Mouse (Mus musculus) gastrocnemius, postnatal 4 days (tissue): ENCODE measurements around the gene Rtn4rl1. TPM values are rescaled to one million over a fixed set of nuclear protein-coding genes. Genes with fewer than 3 reads are reported as not detected.

Experiments
- DNase-seq, 2 experiments: peaks; one replicate each; pipeline ENCODE4 v3.0.0; 2021 to 2022; ENCODE audit warnings: low spot score in 2 of 2, mixed read lengths in 2 of 2
- total RNA-seq, 2 experiments: library from RNA; stranded (reverse); gene quantifications; 2 replicates each; pipeline ENCODE4 v1.2.3; 2021

Rtn4rl1 gene
- total RNA-seq, 2 experiments from 2014 or later, result 4.2 to 5.0 TPM

DNA sequence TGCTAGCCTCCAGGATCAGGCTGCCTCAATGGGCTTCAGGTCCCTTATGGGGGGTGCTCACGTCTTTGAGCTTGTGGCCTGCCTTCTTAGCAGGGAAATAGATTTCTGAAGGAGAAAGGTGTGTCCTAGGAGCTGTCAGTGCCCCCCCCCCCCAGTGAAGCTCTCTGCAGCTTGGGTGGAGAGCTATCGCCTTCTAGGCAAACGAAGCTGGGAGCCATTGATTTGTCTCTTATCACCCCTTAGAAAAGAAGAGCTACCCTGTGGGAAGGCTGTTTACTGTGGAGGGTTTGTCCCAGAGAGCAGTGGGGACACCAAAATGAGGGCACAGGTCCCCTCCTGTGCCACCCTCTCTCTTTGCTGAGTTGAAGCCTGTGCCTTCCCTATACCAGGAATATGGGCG lies 16.5 kb downstream of the Rtn4rl1 start:
- no peak for DNase-seq

DNA sequence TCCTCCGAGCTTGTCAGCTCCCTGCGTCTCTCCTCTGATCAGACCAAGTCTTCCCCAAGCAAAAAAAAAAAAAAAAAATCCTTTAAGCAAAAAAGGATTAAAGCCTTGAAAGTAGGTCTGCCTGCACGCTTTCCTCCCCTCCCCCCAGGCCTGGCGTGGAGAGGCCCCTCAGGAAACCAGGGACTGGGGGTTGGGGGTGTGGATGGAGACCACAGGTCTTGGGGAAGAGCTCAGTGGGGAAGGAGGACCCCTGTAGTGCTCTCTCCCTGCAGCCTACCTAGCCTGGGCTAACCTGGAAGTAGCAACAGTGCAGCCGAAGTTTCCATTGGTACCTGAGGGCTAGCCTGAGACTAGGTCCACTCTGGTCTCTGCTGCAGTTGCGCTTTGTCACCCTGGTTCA lies 17.2 kb downstream of the Rtn4rl1 start:
- no peak for DNase-seq

DNA sequence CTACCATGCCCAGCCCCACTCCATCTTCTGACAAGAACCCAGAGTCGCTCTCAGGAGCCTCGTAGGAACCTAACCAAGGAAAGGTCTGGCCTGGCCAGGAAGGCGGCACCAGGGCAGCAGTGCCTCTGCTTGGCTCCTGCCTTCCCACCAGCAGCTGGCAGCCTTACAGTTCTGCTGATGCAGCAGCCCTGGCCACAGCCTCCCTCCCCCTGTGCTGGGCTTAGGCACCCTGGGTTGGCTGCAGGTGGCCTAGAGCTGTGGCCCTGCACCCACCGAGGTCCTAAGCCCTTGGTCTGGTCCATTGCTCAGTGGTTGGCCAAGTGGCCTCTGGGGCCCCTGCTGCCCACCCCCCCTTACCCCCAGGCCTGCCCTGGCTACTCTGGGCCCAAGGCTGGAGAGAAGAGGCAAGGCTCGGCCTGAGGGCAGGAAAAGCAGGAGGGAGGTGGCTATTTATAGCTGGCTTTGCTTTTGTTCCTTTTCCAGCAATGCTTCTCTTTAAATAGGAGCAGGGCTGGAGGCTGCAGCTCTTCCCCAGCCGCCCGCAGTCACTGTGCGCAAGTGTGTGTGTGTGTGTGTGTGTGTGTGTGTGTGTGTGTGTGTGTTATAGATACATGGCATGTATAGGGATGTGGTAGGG lies 18.6 kb downstream of the Rtn4rl1 start:
- no peak for DNase-seq

DNA sequence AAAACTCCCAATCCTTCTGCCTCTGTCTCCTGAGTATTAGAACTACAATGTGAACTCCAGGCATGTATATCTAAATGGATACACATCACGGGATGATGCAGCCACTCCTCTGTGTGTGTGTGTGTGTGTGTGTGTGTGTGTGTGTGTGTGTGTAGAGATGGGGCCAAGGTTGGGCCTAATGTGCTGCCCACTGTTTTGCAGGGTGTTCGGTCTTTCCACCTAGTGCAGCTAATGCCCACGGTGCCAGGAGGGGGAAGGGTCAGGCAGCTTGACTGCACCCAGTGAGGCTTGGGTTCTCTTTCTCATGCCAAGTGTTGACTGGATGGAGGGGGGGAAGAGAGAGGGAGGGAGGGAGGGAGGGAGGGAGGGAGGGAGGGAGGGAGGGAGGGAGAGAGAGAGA lies 19.3 kb downstream of the Rtn4rl1 start:
- DNase-seq, result no peak

DNA sequence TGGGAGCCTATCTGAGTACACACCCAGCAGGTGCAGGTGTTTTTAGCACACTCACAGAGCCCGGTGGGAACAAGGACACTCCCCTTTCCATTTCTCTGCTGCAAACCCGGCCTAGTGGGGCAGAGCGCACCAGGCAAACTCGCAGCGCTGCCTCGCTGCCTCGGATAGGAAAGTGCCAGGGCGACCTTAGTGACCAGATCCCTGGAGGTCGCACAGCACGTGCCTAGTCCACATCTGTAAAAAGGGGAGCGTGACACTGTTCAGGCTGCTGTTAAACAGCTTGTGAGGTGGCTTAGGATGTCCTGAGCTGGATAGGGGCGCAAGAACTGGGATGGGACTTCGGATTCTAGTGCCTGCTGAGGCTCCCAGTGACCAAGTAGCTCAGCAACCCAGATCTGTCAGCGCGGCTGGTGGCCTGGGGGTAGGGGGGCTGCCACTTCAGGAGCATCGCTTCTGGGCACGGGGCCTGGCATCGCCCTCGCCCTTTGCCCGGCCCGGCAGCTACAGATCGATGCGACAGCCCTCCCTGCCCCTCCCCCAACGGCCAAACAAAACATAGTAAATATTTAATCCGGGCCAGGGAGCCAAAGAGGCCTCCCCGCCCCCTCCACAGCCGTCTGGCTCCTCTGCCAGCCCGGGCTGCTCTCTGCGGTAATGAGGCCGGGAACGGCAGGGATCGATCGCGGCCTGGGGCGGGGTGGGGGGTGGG lies 19.9 kb downstream of the Rtn4rl1 start:
- DNase-seq, result peak in 1 of 2 experiments; percentile 44

DNA sequence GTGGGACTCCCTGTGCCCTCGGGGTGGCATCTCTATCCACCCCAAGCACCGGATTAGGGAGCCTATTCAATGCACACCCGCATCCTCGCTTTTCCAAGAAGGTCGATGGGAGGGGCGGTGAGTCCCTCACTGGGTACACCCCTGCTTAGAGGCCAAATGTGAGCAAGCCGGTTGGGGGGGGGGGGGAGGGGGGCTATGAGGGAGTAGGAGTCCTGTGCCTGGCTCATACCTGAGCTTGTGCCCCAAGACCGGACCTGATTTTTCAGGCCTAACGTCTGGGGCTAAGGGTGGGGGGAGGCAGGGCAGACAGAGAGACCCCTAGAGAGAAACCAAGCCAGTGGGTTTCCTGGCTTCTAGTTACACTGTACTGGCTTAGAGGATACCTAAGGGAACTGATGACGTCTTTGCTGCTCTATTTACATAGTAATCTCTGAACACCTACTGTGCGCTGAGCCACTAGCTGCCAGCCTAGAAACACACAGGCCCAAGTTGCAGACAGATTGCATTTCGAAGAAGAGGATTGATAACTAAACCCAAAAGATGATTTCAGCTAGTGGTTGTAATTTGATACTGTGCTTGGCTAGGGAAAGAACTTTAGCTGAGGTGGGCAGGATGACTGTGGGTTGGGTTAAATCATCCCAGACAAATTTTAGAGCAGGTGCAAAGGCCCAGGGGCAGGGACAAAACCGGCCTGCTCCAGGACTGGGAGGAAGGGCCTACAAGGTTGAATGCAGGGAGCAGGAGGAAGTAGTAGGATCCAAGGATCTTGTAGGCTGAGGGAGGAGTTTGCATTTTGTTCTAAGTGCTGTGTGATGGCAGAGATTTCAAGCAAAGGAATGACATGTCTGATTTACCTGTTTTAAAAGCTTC lies 20.7 kb downstream of the Rtn4rl1 start:
- DNase-seq, result no peak

DNA sequence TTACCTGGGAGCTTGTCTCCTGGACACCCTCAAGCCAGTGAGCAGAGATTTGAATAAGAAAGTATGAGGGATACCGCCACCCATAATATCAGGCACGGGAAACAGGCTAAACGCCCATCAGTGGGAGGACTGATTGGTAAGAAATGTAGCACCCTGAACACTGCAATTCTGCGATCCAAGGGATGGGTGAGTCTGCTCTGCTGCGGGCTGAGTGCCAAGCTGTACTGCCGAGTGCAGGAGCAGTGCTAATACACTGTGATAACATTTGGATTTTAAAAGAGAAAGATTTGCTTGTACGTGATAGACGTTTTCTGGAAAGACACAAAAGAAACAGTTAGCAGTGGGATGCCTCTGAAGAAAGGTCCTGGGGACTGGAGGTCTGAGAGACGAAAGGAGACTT lies 26.5 kb downstream of the Rtn4rl1 start:
- peak in 1 of 2 experiments; percentile 37 for DNase-seq

DNA sequence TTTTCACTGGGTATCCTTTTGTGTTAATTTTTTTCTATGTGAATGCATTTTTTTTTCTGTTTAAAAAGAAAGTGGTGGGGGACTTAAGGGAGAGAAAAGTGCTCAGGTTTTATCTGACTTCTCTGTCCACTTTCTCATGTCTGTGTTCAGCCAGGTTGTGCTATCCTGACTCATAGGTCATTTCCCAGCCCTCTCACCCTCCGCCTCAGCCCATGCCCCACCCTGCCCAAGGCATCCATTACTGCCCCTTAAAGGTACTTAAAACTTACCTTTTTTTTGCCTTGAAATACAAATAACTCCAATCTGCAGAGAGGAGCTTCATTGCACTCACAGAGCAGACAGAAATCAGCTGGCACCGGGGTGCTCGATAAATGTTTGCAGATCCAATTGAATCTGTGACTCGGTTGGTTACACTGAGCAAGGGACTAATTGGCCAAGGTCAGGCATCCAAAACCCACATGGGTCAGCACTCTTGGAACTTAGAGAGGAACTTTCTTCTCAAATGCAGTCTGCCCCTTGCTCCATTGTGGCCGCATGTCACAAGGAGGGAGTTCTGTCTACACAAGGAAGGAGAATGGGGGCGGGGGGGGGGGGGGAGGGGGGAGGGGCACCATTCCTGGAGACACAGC lies 27.0 kb downstream of the Rtn4rl1 start:
- DNase-seq, result no peak

DNA sequence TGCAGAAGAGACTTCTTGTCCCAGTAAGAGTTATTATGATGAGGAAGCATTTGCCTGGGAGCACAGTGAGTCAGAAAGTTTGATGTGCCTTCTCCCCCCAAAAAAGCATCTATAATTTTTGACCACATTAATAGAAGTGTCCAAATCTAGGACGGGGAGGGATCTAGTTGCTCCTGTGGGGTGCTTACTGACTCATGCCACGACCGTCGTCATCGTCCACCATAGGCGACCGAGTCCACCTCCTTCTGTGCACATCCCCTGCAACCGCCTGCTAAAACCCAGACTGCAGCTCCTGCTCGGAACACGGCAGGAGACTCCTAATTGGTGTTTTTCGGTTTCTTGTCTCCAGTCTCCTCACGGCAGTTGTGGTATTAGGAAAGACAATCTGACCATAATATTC lies 30.5 kb downstream of the Rtn4rl1 start:
- no peak for DNase-seq

DNA sequence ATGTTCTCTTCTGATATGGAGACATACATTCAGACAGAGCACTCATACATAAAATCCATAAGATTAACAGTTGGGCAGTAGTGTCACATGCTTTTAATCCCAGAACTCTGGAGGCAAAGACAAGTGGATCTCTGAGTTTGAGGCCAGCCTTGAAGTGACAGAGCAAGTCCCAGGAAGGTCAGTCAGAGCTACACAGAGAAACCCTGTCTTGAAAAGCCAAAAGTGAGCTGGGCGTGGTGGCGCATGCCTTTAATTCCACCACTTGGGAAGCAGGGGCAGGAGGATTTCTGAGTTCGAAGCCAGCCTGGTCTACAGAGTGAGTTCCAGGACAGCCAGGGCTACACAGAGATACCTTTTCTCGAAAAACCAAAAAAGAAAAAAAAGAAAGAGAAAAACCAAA lies 31.3 kb downstream of the Rtn4rl1 start:
- no peak for DNase-seq

DNA sequence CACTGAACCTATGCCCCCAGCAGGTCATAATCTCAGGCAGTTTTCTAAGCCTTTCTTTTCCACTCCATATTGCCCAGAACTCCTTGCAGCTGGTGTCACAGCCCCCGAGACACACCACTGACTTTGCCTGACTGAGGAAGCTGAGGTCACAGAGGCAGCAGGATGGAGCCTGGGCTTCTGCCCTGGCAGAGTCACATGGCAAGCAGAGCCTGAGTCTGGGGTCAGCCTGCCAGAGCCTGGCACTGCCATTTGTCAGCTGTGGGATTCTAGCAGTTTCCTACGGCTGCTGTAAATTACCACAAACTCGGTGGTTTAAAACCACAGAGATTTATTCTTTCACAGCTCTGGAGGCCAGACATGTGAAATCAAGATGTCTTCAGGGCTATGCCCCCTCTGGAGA lies 34.0 kb downstream of the Rtn4rl1 start:
- DNase-seq, result no peak

DNA sequence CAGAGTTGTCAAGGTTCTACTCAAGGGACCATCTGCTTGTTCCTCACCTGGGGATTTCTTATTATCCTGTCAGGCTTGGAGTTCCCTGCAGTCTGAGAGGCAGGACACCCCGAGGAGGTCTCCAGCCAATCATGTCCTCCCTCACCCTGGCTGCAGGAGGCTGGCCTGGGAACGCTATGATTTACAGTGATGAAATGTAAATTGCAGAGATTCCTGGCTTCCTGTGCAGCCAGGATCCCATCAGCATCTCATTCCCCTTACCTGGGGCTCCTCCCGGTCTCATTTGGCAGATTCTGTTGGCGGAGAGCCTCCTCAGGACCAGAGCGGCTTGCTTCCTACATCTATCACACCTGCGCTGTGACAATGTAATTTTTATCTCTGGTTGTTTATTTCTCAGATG lies 35.7 kb downstream of the Rtn4rl1 start:
- DNase-seq, result no peak

DNA sequence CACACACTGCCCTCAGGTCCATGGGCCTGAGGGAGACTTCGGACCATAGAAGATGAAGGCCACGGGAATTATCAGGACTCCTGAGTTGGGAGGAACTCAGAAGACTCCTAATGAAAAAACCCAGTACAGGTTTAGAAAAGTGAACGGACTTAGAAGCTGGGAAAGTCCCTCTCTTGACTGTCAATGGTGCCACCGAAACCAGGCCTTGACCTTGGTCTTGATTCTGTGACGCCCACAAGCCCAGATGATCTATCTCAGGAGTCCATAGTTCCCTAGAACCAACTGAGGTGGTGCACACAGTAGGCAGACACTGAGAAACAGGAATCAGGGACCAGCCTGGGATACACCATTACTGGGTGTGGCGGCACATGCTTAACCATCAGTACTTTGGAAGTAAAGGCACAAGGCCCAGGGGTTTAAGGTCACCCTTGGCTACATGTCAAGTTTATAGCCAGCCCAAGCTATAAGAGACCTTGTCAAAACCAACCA lies 36.7 kb downstream of the Rtn4rl1 start:
- no peak for DNase-seq

DNA sequence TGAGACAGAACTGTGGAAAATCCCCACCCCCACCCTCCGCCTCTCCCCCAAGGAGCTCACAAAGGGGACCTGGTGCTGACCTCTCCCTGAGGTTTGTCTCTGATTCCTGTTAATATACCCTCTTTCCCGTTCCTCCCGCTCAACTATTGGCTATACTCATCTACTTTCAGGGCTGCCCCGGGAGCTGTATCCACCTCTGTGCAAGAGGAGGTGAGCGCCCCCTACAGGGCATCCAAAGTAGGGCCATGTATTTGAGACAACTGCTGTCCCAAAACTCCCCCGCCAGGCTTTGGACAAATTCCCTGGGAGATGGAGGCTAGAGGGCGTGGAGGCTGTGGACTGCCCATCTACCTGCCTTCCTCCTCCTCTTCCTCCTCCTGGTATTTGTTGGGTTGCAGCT lies 38.2 kb downstream of the Rtn4rl1 start:
- DNase-seq, result peak; percentile 46 to 49

DNA sequence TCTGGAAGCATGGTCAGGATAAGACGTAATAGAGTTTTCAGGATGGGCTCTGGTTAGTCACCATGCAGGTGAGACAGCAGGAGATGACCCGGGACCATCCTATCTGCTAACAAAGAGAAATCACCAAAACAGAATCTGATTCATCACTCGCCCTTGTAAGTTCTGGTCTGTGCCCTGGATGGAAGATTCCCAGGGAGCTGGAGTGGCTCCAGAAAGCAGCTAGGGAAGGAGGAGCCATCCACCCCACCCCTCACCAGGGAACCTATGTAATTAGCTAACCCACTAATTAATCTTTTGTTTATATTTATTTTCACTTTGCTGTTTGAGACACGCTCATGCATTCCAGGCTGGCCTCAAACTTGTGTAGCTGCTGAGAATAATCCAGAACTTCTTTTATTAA lies 38.9 kb downstream of the Rtn4rl1 start:
- DNase-seq, result no peak

DNA sequence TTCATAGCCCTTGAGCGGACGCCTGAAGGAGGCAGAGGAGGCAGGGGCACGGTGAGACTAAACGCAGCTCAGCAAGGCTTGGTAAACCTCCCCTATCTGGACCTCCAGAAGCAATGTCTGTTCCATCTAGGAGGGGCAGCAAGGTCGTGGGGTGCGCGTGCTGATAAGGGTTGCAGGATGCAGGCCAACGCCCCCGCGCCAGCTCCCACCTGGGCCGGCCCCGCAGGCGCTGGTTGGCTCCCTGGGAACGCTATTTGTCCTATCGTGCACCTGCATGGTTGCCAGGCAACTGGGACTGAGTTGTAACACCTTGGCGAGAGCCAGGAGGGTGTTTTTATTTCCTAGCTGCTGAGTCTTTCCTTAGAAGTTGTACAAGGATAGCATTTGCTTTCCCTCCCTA lies 41.2 kb downstream of the Rtn4rl1 start:
- DNase-seq, result no peak

DNA sequence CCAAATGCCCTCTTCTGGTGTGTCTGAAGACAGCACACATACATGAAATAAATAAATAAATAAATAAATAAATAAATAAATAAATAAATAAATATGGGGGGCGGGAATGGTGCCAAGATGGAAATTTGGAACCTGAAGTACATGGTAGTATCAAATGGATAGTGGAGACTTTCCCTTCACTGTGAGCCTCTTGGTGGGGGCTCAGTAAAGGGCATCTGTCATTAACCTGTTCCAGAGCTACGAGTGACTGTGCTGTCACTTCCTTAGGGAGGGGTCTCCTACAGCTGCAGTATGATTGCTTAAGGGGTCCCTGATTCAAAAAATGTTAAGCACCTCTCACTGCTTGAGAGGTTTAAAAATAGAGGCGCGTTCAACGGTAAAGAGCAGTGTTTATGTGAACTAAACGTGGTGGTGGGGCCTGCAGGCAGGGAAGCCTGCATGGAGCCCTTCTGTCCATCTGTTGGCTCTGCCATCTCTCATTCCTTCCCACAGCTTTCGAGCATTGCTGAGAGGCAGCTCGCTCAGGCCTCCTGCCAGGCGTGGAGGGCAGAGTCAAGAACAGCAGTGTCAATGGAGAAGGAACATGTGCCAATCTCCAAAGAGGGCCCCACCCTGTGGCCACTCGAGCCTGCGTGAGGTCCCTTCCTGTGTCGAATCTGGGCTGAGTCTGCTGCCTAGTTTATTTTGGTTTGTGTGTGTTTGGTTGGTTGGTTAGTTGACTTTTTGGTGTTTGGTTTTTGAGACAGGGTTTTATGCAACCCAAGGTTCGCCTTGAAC lies 46.8 kb downstream of the Rtn4rl1 start:
- no peak for DNase-seq

DNA sequence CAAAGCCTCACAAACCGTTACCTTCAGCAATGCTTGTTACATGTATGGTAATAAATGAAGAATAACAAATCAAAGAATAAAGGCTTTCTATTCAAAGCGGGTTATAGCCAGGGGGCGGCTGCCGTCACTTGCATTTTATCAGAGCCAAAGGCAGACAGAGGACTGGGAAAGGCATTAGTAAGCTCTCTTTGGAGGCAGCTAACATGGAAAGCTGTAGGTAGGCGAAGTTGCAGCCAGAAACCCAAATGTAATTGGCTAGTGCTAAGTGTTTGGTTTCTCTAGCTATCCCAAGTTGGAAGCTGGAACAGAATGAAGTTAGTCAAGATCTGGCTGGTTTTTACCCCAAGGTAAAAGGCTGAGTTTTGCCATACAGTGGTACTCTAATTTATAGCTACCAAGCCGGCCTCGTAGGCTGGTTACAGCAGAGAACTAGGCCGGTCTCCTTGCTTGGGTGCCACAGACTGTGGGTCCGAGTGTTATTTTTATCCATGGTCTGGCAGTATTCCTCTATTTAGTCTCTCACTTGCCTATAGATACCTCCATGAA lies 49.2 kb downstream of the Rtn4rl1 start:
- no peak for DNase-seq

DNA sequence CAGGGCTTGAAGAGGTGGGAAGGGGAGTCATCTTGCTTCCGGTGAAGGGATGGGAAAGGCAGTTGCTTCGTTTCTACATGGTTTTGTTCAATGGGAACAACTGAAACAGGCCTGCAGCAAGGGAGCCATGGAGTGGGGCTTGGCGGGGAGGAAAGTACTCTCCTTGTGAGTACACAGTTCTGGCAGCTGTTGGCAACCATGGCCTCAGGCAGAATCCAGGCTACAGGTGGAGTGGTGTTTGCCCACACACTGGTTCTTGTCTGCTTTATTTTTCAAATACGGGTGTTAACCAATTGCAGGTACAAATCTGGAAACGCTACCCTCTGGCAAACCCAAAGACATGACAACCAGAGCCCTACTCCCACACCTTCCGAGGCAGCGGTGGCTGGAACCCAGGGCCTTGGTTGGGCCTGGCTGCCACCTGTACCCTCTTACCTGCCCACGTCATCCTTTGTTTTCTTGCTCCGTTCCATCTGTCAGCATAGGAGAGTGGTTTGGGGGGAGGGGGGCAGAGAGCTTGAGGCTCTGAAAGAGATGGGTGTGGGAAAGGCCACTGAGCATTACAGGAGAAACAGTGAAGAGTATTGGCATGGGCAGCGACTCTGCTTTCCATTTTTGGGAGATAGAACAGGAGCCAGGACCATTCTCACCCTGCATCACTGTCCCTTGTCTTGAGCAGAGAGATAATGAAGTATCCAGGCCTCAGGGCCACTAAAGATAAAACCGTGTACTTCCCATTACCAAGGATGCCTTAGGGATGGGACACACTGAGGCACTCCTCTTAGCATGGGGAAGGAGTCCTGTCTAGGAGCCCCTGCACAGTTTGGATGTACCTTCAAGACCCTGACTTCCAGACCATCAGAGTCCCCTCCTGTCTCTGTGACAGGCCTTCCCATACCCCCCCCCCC lies 51.0 kb downstream of the Rtn4rl1 start:
- no peak for DNase-seq
